Mouse (Mus musculus) left cerebral cortex, adult 18-20 months (tissue): Measurements from ENCODE around the gene Tspan4. TPM values are rescaled to one million over a fixed set of nuclear protein-coding genes. Genes with fewer than 3 reads are reported as not detected.
A peak's percentile ranks its signal among the peaks of the same experiment; 100 is the strongest.

Experiments
- DNase-seq, 2 experiments: peaks; one replicate each; pipeline ENCODE4 v3.0.0; 2021 to 2022; ENCODE audit warnings: low spot score in 2 of 2, mixed read lengths in 1 of 2
- total RNA-seq, 2 experiments: library from RNA; stranded (reverse); gene quantifications; 2 replicates each; pipeline ENCODE4 v1.2.3; 2021

The Tspan4 gene
- total RNA-seq, 2 experiments from 2014 or later, result 10.3 to 11.6 TPM

DNA sequence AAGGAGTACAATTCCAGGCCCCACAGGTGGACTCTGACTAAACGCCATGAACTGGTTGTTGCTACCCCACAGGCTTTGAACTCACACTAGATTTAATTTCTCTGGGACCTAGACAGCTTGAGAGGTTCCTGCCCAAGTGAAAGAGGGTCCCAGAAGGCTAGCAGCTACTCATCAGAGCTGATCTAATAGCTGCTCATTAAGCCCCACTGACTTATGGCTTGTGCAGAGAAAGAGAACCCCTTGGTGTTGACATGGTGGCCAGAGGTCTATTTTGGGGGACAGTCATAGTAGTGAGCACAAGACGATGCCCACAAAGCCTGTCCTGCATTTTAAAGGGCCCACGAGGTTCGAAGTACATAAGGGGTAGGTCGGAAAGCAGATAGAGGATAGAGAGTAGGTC lies 880 bp upstream of the Tspan4 start:
- DNase-seq, result no peak

- DNase-seq, result no peak
These were observed 742 bp downstream of the Tspan4 start for GRCm38 (mm10) chr7:141475805-141476158.

- peak; percentile 35 to 54 for DNase-seq
These were observed 1.4 kb downstream of the Tspan4 start for GRCm38 (mm10) chr7:141476226-141476980.

- no peak for DNase-seq
These were observed 1.9 kb downstream of the Tspan4 start for GRCm38 (mm10) chr7:141476981-141477370.

DNA sequence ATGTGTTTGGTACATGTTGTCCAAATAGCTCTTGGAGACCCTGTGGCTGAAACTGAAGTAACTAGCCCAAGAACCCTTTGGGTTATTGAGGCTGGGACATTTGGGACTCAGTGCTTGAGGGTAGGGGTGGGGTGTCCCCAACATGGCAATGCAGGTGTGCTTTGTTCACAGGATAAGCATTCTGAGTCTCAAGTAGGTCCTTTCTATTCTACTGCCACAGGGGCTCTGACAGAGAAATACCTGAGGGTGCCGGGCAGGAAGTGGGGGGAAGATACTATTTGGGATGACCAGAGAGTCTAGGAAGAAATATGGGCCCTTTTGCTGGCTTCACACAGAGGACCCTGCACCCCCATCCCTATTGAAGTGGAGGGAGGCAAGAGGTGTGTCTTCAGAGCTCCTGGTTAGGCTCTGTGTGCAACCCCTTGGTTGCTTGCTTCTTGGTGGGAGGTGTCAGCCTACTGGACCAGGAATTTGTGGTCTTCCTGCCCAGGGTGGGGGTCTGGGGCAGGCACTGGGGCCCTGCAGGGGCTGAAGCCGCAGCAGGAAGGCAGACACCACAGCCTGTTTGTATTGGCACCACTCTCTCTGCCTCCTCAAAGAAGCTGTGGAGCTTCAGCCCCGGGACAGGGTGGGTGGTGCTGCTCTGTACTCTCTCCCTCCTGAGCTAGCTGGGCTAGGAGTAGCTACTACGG lies 2.7 kb downstream of the Tspan4 start:
- DNase-seq, result no peak

DNA sequence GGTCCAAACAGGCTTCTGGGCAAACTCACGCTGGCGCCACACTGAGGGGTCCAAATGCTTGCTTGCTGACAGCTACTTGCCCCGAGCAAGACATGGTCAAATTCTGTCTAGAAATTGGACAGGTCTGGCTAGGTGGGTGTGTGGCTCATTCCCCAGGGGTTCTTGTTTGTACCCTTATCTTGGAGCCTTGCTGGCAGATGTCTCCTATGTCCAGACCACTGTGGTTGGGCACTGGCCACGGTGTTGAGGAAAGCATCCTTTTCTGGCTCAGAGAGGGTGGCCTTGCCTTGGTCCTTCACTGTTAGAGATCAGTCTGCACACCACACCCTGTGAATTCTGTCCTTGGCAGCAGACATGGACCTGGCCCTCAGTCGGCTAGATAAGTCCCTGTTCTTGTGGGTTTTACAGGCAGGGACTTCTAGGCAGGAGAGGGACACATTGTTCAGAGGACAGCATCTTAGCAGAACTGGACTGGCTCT lies 3.3 kb downstream of the Tspan4 start:
- DNase-seq, result no peak

DNA sequence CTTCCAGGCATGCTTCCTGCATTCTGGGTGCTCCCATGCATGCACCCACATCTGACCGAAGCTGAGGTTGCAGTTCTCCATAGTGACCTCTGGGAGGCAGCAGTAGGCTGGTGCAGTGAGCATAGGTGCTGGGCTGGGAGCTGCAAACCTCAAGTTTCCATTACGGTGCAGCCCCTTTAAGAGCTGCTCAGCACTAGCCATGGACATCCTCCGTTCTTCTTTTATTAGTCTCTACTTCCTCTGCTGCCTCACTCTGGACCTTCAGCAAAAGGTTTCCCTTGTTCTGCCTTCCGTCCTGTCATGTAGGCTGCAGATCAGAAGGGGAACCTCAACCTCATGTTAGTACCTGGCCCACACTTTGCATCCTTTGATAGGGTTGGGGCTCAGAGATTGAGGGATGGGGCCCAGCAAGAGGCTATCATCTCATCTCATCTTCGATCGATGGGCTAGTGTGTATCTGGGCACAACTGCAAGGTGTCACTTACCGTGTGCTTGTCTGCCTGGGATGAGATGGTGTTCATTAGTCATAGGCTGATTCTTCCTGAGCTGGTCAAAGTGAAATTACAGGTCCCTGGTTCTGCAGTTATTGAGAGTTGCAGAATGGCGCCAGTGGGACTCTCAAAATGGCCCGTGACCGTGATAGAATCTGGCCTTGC lies 5.9 kb downstream of the Tspan4 start:
- peak; percentile 62 to 77 for DNase-seq

GRCm38 (mm10) chr7:141481498-141482401 lies 6.7 kb downstream of the Tspan4 start:
- DNase-seq, result peak; percentile 50 to 60

GRCm38 (mm10) chr7:141482531-141483024 lies 7.5 kb downstream of the Tspan4 start:
- DNase-seq, result no peak

- no peak for DNase-seq
These were observed 8.1 kb downstream of the Tspan4 start for GRCm38 (mm10) chr7:141483114-141483653.

DNA sequence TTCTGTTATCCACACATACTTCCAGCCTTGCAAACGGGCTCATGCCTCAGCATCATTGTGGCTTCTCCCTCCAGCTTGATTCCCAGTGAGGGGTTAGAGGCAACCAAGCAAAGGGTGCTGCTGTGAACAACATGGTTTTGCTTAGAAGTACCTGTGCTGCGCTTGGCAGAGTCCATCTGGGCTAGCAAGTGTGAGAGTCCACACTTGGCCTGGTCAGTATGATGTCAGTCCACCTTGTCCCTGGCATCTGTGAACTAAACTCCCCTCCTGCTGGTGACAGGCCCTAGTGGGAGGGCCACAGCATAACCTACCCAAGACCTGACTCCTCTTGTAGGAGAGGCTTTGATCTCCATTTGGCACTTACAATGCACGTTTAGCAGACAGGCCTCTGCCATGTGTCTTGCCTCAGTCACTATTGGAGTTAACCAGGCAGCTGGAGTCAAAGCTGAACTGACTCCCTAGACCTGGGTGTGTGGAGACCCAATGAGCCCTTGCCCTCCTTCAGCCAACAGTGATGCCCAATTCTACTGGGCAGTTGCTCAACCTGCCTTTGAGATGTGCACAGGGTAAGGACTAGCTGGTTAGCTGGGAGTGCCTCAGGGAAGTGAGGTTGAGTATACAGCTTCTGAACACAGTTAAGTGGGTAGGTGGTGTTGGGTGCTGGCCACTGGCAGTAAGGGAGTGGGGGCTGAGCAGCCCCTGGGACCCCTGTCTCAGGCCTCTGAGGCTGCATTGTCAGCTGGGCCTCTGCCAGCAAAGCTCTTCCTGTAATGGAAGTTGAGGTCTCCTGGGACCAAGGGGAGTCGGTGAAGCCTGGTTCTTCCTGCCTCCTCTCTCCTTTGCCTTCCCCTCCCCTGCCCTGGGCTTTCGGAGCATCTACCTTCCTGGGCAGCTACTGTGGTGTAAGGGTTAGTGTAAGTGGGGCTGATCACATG lies 9.4 kb downstream of the Tspan4 start:
- no peak for DNase-seq

GRCm38 (mm10) chr7:141485186-141485585 lies 10.1 kb downstream of the Tspan4 start:
- DNase-seq, result no peak

DNA sequence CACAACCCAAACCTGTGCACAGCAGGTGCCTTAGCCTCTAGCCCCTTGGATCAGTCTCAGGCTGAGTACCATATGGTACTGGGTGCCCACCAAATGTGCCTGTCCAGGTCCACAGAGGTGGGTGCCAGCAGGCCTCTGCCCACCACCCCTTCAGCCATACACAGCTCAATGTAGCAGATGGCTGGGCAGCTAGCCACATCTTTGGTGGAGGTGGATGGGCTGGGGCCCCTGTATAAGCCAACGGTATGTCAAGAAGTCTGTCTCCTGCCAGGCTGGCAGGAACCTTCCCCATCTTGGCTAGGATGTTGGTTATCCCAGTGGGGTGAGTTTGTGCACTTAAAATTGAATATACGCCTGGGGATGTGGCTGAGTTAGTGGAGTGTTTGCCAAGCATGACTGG lies 10.6 kb downstream of the Tspan4 start:
- DNase-seq, result no peak

GRCm38 (mm10) chr7:141486239-141486638 lies 11.2 kb downstream of the Tspan4 start:
- no peak for DNase-seq

DNA sequence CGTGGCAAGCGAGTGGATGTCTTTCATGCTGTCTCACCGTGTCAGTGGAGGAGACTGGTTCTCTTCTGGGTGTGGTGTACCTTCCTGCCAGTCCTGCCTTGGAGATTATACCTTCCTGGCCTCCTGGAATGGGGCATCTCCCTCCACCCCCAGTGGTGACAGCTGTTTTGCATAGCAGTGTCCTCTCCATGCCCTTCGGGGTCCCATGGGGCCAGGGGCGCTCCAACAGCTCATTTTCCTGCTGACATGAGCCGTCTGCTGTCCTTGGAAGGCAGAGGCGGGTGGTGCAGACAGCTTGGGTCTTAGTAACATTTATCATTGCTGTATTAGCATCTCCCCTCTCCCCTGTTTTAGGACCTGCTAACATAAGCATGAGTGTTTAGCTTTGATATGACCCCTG lies 12.1 kb downstream of the Tspan4 start:
- DNase-seq, result no peak

DNA sequence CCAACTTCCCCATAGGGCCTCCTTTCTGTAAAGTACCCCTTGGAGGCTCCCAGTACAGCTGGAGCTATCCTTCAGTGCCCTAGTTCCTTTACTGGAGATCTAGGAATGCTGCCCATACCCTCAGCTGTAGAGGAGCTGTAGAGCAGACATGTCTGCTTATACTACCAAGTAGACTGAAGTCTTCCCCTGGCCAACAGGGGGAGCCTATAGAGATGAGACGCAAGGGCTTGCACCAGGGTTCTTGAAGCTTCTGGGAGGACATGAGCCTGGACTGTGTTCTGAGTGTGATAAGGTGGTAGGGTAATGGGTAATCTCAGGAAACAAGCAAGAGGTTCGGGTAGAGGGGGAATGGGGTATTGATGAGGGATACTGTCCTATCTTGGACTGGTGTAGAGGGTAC lies 16.1 kb downstream of the Tspan4 start:
- DNase-seq, result no peak

DNA sequence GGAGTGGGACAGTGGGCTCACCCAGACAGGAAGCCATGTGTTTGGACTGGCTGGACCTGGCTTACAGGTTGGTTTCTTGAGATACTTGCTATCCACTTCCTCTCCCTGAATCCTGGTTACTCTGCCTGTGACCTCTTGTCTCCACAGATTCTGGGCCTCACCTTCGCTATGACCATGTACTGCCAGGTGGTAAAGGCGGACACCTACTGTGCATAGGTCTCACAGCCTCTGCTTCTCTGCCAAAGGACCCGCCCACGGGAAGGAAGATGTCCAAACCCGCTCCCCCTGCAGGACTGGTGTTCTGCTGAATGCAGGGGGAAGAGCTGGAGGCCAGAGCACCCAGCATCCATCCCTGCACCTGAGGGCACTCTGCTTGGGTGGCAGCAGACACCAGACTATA lies 17.7 kb downstream of the Tspan4 start:
- no peak for DNase-seq

- DNase-seq, result no peak
These were observed 18.7 kb downstream of the Tspan4 start for GRCm38 (mm10) chr7:141493729-141494128.

- no peak for DNase-seq
These were observed 20.3 kb downstream of the Tspan4 start for GRCm38 (mm10) chr7:141495379-141495778.

GRCm38 (mm10) chr7:141495940-141496339 lies 20.9 kb downstream of the Tspan4 start:
- no peak for DNase-seq
